Mouse (Mus musculus) hindbrain, embryonic 10.5 days (tissue): Measurements from ENCODE around the gene Dab2ip. TPM values are rescaled to one million over a fixed set of nuclear protein-coding genes. Genes with fewer than 3 reads are reported as not detected.

Source experiments
- DNase-seq: peaks from one replicate; pipeline ENCODE4 v3.0.0-alpha.2; 2017; ENCODE audit warnings: low spot score
- H3K27ac ChIP-seq: fragments of 300-500 bp; sonication (generic); 2 replicates; pipeline ENCODE4 v1.5.1; 2016; ENCODE audit warnings: mild to moderate bottlenecking, moderate library complexity
- H3K27me3 ChIP-seq: fragments of 300-500 bp; sonication (generic); 2 replicates; pipeline ENCODE4 v1.6.1; 2016; ENCODE audit warnings: mild to moderate bottlenecking; ENCODE audit not compliant: poor library complexity, insufficient read depth, severe bottlenecking
- H3K36me3 ChIP-seq: fragments of 300-500 bp; sonication (generic); 2 replicates; pipeline ENCODE4 v1.6.1; 2016; ENCODE audit warnings: mild to moderate bottlenecking, moderate library complexity
- H3K4me1 ChIP-seq: fragments of 300-500 bp; sonication (generic); replicated peaks from 2 replicates; pipeline ENCODE4 v1.6.1; 2016; ENCODE audit warnings: mild to moderate bottlenecking
- H3K4me3 ChIP-seq: fragments of 300-500 bp; sonication (generic); 2 replicates; pipeline ENCODE4 v1.5.1; 2016; ENCODE audit warnings: mild to moderate bottlenecking, moderate library complexity
- H3K9me3 ChIP-seq: fragments of 300-500 bp; sonication (generic); 2 replicates; pipeline ENCODE4 v1.6.1; 2016; ENCODE audit warnings: mild to moderate bottlenecking, moderate library complexity
- WGBS: fragments of 180-500 bp; shearing (Covaris S2); methylation state at CpG from one replicate; pipeline ENCODE4 v1.1.7; 2016; 5-methylcytosine and 5-hydroxymethylcytosine counted together
- polyA plus RNA-seq: library from polyadenylated mRNA; unstranded; fragments of >200 nt; fragmentation: Nextera tagmentation; extraction: Ambion mirVana; gene quantifications from 2 replicates; pipeline ENCODE4 v1.2.1, GENCODE M21; 2016

The Dab2ip gene
- polyA plus RNA-seq, 1 experiment from 2014 or later, result 28.8 TPM

DNA sequence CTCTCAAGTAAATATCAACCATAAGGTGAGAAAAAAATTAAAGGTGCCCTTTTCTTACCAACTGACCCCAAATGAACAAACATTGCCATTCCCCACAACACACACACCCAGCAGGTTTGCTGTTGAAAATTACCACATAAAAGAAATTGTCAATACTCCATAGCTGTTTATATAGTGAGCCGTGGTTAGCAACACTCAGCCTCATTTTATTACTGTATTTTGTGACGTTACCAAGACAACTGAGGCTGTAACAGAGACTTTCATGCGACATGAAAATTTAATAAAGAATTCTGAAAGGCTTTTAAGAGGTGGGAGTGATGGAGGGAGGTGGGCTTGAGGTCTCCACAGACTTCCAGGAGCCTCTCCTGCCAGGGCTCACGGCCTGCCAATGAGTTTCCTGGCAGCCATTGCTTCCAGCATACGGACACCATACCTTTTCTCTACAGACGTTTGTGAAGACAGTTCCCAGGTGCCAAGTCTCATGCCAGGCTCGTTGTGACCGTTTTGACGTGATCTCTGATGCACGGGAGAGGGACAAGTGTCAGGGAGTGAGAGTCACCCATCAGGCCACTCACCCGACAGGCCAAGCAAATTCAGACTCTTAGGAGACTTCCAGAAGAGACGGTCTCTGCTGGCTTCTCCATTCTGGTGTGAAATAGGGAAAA, 189.4 kb downstream of the Dab2ip start:
- DNase-seq, result no peak
- WGBS, result 85% methylated on average over 12 of the region's 12 CpGs
- Histone ChIP-seq H3K36me3 (no peaks in the 10 kb centered on the region), H3K4me3 (no peak overlapping the region), H3K4me1 (peaks cover 51% of the 10 kb centered on the region), H3K27me3 (no peaks in the 10 kb centered on the region), H3K27ac (0 out of 2 replicates have a peak overlapping the region, but pooled peaks have one; percentile 30), H3K9me3 (no peaks in the 10 kb centered on the region)

- DNase-seq, result no peak
- H3K9me3 ChIP-seq, result no peaks in the 10 kb centered on the region
- H3K27ac ChIP-seq, result peak overlapping the region; percentile 37
- no peaks in the 10 kb centered on the region for H3K27me3 ChIP-seq
- H3K4me3 ChIP-seq, result no peak overlapping the region
- WGBS, result 70% methylated on average over 7 of the region's 7 CpGs
- H3K36me3 ChIP-seq, result no peaks in the 10 kb centered on the region
- peaks cover 51% of the 10 kb centered on the region for H3K4me1 ChIP-seq
Observed at GRCm38 (mm10) chr2:35750533-35751141, 192.6 kb downstream of the Dab2ip start.

DNA sequence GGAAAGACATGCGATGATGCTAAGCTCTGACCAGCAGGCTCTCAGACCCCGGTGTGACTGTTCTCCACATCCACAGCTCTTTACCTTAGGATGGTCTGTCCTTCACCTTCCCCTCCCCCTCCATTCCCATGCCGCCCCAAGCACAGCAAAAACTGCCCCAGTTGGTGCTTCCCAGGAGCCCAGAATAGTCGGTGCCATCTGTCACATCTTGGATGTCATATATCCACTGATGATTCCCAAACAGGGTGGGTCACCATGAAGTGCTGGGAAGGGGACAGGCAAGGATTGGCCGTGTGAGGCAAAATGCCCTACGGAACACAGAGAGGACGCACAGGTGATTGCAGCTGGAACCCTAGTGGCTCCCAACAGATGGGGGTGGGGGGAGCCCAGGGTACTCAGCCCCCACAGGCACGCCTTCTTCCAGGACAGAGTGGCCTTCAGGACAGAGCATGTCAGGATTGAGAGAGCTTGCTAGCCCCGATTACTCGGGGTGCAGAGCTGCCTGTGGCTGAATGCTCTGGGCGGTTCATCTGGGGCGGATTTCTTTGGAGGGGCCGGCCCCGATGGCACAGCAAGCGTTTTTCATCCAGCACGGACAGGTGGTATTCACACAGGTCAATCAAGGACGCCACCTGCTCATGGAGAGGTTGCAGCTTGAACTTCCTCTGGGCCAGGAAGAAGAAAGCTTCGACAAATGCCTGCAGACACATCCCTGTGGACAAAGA, 193.9 kb downstream of the Dab2ip start:
- Histone ChIP-seq H3K27me3 (no peaks in the 10 kb centered on the region), H3K4me3 (no peak overlapping the region), H3K36me3 (no peaks in the 10 kb centered on the region), H3K4me1 (peaks cover 44% of the 10 kb centered on the region), H3K9me3 (no peaks in the 10 kb centered on the region), H3K27ac (0 out of 2 replicates have a peak overlapping the region, but pooled peaks have one; percentile 13)
- DNase-seq, result no peak
- 80% methylated on average over 18 of the region's 18 CpGs for WGBS

DNA sequence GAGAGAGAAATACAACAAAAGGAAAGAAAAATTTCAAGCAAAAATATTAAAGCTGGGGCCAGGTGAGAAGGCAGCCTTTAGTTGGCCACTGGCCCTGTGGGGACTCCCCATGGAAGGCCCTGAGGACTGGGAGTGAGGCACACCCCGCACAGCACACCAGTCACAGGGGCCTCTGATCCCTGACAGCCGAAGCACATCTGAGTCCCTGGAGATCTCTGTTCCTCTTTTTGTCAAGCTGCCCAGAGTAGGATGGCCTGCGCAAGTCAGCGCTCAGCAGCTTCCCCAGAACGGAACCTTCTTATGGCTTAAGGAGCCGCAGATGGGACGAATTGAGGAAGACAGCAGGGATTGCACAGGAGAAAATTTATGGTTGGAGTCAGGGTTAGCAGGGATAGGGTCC, 198.4 kb downstream of the Dab2ip start:
- no peak for DNase-seq
- no peaks in the 10 kb centered on the region for H3K9me3 ChIP-seq
- H3K27me3 ChIP-seq, result no peaks in the 10 kb centered on the region
- H3K4me1 ChIP-seq, result peaks cover 24% of the 10 kb centered on the region
- WGBS, result 86% methylated on average over 7 of the region's 7 CpGs
- H3K4me3 ChIP-seq, result no peak overlapping the region
- H3K36me3 ChIP-seq, result no peaks in the 10 kb centered on the region
- H3K27ac ChIP-seq, result no peak overlapping the region

- H3K27me3 ChIP-seq, result no peaks in the 10 kb centered on the region
- no peaks in the 10 kb centered on the region for H3K36me3 ChIP-seq
- H3K27ac ChIP-seq, result no peak overlapping the region
- peaks cover 15% of the 10 kb centered on the region for H3K4me1 ChIP-seq
- no peak for DNase-seq
- no peaks in the 10 kb centered on the region for H3K9me3 ChIP-seq
- H3K4me3 ChIP-seq, result no peak overlapping the region
- WGBS, result 70% methylated on average over 8 of the region's 8 CpGs
Observed at GRCm38 (mm10) chr2:35760352-35760751, 202.3 kb downstream of the Dab2ip start.

- H3K27me3 ChIP-seq, result no peaks in the 10 kb centered on the region
- peaks cover 15% of the 10 kb centered on the region for H3K4me1 ChIP-seq
- no peaks in the 10 kb centered on the region for H3K9me3 ChIP-seq
- H3K4me3 ChIP-seq, result no peak overlapping the region
- no peak overlapping the region for H3K27ac ChIP-seq
- no peak for DNase-seq
- H3K36me3 ChIP-seq, result no peaks in the 10 kb centered on the region
Observed at GRCm38 (mm10) chr2:35760867-35761266, 202.8 kb downstream of the Dab2ip start.

DNA sequence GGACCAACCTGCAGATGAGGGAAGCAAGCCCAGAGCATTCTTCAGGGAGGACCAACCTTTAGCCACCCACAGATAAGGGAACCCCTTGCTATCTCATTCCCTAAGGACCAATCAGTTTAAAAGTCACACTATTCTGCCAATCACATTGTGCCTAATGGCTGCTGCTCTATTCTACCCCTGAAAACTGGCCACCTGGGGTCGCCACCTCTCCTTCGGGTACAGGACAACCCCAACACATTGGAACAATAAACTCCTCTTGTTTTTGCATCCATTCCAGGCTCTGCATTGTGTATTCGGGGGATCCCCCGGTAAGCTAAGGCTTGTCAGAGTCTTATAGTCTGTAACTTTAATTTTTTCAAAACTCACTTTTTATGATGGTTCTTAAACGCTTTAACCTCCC, 203.4 kb downstream of the Dab2ip start:
- H3K9me3 ChIP-seq, result no peaks in the 10 kb centered on the region
- H3K4me1 ChIP-seq, result peaks cover 15% of the 10 kb centered on the region
- no peak overlapping the region for H3K27ac ChIP-seq
- no peaks in the 10 kb centered on the region for H3K27me3 ChIP-seq
- WGBS, result 84% methylated on average over 5 of the region's 5 CpGs
- H3K36me3 ChIP-seq, result no peaks in the 10 kb centered on the region
- no peak for DNase-seq
- no peak overlapping the region for H3K4me3 ChIP-seq

DNA sequence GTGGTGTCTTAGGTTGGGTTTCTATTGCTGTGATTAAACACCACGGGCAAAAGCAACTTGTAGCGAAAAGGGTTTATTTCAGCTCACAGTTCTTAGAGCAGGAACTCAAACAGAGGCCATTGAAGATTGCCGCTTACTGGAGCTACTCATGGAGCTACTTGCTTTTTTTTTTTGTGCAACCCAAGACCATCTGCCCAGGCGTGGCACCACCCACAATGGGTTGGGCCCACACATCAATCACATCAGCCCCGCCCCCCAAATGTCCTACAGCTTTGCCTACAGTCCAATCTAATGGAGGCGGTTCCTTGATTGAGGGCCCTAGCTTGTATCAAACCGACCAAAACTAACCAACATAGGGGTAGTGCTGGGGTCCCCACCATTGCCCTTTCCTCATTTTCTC, 205.8 kb downstream of the Dab2ip start:
- WGBS, result 91% methylated on average over 7 of the region's 7 CpGs
- DNase-seq, result no peak

GRCm38 (mm10) chr2:35764328-35764727, 206.3 kb downstream of the Dab2ip start:
- Histone ChIP-seq H3K36me3 (no peaks in the 10 kb centered on the region), H3K4me3 (no peak overlapping the region), H3K4me1 (peaks cover 29% of the 10 kb centered on the region), H3K27me3 (0 out of 2 replicates have a peak, but pooled peaks cover 4% of the 10 kb centered on the region), H3K27ac (no peak overlapping the region), H3K9me3 (no peaks in the 10 kb centered on the region)
- no peak for DNase-seq
- WGBS, result 82% methylated on average over 8 of the region's 8 CpGs

More for the DNA sequence above, 205.8 kb downstream of the Dab2ip start:
- no peaks in the 10 kb centered on the region for H3K36me3 ChIP-seq
- no peak overlapping the region for H3K27ac ChIP-seq
- H3K4me1 ChIP-seq, result peaks cover 24% of the 10 kb centered on the region
- H3K27me3 ChIP-seq, result 0 out of 2 replicates have a peak, but pooled peaks cover 4% of the 10 kb centered on the region
- no peak overlapping the region for H3K4me3 ChIP-seq
- H3K9me3 ChIP-seq, result no peaks in the 10 kb centered on the region

- H3K4me1 ChIP-seq, result peaks cover 18% of the 10 kb centered on the region
- 45% methylated on average over 14 of the region's 14 CpGs for WGBS
Observed at GRCm38 (mm10) chr2:35767834-35768537, 209.9 kb downstream of the Dab2ip start.

DNA sequence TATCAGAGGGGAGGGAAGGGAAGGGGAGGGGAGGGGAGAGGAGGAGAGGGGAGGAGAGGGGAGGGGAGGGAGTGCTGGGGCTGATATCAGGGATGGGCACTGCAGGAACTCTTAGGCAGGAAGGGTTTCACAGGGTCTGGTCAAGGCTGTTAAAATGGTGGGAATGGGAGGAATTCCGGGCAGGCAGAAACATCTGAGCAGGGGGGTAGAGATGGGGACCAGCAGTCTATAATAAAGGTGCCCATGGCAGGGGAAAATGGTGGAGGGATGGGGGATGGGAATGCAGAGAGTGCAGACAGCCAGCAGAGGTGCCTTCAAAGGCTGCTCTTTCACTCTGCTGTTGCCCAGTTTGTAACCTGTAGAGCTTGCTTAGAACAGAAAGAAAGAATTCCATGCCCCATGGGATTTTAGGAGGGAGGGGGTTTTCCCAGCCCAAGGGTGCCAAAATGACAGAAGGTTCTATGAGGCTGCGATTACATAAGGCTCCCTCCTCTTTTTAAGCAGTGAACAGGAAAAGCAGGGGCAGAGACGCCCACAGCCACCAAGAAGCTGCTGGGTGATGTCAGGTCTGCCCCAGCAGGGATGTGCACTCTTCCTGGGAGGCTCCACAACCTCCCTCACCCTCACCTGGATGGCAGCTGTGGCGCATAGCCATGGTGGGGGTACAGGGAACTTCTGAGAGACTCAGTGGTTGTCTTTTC, 210.6 kb downstream of the Dab2ip start:
- no peak for DNase-seq
- Histone ChIP-seq H3K4me3 (no peak overlapping the region), H3K27ac (no peak overlapping the region), H3K4me1 (peaks cover 18% of the 10 kb centered on the region), H3K27me3 (0 out of 2 replicates have a peak, but pooled peaks cover 4% of the 10 kb centered on the region), H3K9me3 (no peaks in the 10 kb centered on the region), H3K36me3 (no peaks in the 10 kb centered on the region)
- WGBS, result 42% methylated on average over 4 of the region's 4 CpGs

More at GRCm38 (mm10) chr2:35767834-35768537, 209.9 kb downstream of the Dab2ip start:
- H3K4me3 ChIP-seq, result no peak overlapping the region
- no peaks in the 10 kb centered on the region for H3K36me3 ChIP-seq
- DNase-seq, result no peak
- H3K9me3 ChIP-seq, result no peaks in the 10 kb centered on the region
- H3K27me3 ChIP-seq, result 0 out of 2 replicates have a peak, but pooled peaks cover 4% of the 10 kb centered on the region
- H3K27ac ChIP-seq, result no peak overlapping the region

DNA sequence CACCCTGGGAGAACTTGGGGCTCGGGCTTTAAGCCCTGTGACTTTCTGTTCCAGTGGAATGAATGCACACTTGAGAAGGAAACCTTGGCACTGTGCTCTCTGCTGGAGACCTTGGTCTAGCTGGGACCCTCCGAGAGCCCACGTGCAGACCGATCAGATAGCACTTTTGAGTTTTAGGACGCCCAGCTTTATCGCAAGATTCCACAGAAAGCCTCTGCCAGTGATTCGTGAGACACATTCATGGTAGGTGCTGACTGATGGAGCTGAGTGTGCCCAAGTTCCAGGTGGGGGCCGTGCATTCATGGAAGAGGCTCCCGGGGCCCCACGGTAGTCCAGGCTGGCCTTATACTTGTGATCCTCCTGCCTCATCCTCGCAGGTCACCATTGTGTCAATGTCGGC, 211.3 kb downstream of the Dab2ip start:
- no peak for DNase-seq
- Histone ChIP-seq H3K4me1 (peaks cover 18% of the 10 kb centered on the region), H3K27me3 (0 out of 2 replicates have a peak, but pooled peaks cover 4% of the 10 kb centered on the region), H3K4me3 (no peak overlapping the region), H3K27ac (no peak overlapping the region), H3K36me3 (no peaks in the 10 kb centered on the region), H3K9me3 (no peaks in the 10 kb centered on the region)
- WGBS, result 85% methylated on average over 12 of the region's 12 CpGs
